Mouse (Mus musculus): ENCODE results near the gene Krt76.

The Krt76 gene

DNA sequence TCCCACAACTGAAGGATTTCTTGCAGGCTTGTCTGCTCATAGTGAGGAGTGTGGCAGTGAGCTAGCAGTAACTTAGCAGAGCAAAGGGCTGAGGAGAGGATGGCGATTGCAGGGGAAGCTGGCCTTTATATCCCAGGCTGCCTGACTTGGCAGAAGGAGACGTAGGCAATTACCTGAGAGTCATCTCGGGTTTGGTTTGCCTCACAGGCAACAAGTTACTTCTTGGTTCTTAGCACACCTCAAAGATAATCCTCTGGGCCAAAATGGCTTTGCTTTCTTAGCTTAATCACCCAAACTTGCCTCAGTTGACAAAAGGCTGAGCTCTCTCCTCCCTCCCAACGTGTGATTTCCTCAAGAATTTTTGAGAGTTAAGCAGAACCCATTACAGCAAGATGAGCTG is at the start of gene Krt76:
Krt76 (minus strand) TSS at position 101 of the 400 bp plus-strand sequence.
- in situ Hi-C loops (cut with MboI, MseI): no loop called here

- in situ Hi-C loops (cut with MboI, MseI): no loop called here
These were observed 49.2 kb upstream of the Krt76 start for GRCm38 (mm10) chr15:101941948-101942347.

GRCm38 (mm10) chr15:101940274-101940829 is 47.6 kb upstream of the Krt76 start, which contains the start of gene Krt79:
Gene Krt79, minus strand, starts transcription at chr15:101940324.
- in situ Hi-C loops (cut with MboI, MseI): no loop called here

DNA sequence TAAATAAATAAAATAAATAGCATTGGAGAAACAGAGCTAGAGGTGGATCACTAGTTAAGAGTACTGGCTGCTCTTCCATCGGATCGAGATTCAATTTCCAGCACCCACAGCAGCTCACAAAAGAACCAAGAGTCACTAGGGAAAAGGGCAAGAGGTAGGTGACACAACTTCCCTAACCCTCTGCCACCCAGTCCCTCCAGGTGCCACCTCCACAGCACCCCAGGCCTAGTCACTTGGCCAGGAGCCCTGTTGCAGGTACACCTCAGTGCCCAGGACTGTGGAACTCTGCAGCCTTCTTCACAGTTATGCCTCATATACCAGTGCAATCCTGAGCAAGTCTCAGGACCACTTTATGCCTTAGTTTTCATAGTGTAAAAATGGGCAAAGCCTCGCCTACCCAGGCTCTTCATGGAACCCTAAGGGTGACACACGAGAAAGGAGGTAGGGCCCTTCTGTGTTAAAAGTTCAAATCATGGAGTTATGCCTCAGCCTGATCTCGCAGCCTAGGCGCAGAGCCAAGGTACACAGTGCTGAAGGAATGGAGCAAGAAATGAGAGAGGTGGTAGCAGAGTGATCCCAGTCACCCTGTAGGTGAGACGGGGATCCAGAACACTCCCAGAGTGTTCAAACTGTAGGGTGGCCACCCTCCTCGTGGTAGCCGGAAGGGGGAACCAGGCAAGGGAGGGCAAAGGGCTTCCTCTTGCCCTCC is 46.0 kb upstream of the Krt76 start:
- in situ Hi-C loops (cut with MboI, MseI): loop anchor here (10.0 kb wide), 2 partner anchors 294 to 1486 kb away; partner anchors contain the start of gene Gm5478 (in 1 of the 2)

- in situ Hi-C loops (cut with MboI, MseI): loop anchor here (10.0 kb wide), 2 partner anchors 288 to 1492 kb away; partner anchors contain the start of gene Gm5478 (in 1 of the 2)
These were observed 40.3 kb upstream of the Krt76 start for GRCm38 (mm10) chr15:101933024-101933423.

DNA sequence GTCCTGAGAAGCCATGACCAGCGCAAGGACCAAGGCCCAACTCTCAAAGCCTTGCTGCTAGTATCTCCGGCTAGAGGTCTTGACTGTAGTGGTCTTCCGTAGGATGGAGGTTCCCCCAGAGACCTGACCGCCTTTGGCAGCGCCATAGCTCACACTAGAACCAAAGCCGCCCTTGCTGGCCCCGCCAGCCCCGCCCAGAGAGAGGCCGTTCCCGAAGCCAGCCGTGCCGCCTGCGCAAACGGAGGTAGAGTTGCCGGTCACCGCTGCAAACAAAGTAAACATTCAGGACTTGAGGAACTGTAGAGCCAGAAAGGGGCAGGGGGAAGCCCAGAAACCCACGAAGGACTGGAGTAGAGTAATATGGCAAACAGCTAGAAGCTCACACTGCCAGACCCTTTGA is 36.9 kb upstream of the Krt76 start:
- in situ Hi-C loops (cut with MboI, MseI): loop anchor here (10.0 kb wide), 2 partner anchors 285 to 1495 kb away; partner anchors contain the start of gene Gm5478 (in 1 of the 2)

DNA sequence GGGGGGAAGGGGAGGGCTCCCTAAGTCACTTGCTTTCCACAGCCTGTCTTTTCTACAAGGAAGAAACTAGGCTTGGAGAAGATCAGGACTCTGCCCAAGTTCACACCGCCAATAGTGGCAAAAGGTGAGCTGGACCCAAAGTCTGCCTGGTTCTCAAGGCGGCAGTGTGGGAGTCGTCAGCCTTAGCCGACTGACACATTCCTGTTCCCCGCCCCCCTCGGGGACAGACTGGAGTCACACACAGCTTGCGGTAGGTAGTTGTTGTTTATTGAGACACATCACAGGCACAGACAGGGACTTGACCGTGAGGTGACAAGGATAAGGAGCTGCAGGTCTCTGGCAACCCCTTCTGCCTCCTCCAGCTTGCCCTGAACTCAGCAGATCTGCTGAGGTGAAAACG is 36.4 kb upstream of the Krt76 start:
- in situ Hi-C loops (cut with MboI, MseI): no loop called here

DNA sequence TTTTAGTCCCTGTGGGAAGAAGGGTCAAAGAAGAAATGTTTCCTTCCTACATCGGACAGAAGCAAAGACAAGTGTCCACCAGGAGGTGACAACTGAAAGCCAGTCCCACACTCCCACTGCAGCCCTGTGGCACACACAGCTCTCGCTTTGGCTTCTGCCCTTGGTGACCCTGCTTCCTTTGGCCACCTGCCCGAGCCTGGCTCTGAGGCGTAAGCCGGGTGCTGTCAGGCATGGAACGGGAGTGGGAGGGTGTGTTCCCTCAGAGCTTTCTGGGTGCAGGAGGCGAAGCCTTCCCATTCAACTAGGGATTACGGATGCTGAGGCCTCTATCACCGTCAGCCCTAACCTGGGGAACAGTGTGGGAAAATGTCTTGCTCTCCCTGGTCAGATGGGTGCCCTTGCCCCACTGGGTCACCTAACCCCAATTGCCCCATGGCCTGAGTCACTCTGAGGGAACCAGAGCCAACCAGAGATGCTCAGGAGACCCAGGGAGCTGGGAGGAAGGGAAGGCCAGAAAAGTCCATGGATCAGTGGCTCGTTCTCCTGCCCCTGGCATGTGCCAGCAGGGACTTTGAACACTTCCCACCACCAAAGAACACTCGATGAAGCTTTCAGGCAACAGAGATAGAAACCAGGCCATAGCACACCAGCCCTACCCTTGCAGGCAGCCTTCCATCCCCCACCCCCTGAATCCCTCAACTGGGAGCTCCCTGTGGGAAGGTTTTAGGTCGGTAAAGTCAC is 34.8 kb upstream of the Krt76 start:
- in situ Hi-C loops (cut with MboI, MseI): no loop called here

DNA sequence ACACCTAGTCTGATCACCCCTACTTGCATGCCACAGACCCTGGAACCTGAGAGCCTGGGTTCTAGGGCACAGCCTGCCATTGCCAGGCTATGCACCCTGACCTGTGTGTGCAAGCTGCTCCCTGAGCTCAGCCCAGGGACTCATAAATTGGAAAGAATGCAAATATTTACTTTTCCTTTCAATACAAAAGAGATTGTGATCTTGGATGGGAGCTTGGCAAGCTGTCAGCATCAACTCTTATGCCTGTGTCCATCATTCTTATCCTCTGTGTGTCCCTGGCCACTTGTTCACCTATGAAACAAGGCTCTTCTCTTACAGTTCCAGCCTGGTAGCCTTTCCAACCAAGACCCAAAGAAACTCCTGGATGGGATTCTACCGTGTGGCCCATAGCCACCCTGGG is 32.3 kb upstream of the Krt76 start:
- in situ Hi-C loops (cut with MboI, MseI): no loop called here

DNA sequence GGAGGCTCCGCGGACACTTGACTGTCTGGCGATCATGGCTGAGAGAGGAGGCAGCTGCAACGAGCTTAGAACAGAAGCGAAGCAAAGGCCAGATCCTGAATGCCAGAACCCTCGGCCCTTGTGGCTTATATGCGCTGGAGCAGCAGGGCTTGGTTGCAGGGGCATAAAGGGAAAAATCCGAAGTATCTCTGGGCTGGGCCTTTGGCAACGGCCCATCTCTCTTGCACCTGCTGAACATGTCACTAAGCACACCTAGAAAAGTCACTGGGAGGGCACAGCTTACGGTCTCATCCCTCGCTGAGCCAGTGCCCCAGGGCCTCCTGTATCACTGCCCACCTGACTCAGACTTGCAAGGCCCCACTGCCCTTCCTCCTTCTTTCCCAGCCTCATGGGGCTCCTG is 31.9 kb upstream of the Krt76 start, which contains the start of gene Krt4:
Krt4 (minus strand) TSS at position 101 of the 400 bp plus-strand sequence.
- in situ Hi-C loops (cut with MboI, MseI): no loop called here

DNA sequence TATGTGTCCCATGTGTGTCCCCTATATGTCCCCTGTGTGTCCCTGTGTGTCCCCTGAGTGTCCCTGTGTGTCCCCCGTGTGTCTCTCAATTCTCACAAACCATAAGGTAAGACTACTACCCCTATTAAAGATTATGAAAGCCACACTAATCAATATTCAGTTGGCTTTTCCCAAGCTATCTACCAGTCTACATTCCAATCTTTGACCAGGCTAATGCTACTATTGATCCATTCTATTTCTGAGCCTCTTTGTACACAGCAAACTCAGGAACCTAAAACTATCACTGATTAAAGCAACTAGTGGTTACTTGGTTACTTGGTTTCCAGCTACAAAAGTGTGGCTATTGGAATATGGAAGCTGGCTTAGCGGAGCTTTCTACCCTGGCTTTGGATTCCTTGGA is 29.6 kb upstream of the Krt76 start:
- in situ Hi-C loops (cut with MboI, MseI): no loop called here

GRCm38 (mm10) chr15:101916072-101916471 is 23.4 kb upstream of the Krt76 start:
- in situ Hi-C loops (cut with MboI, MseI): no loop called here

- in situ Hi-C loops (cut with MboI, MseI): no loop called here
These were observed 12.1 kb upstream of the Krt76 start for GRCm38 (mm10) chr15:101904849-101905248.

GRCm38 (mm10) chr15:101902171-101903149 is 9.7 kb upstream of the Krt76 start:
- in situ Hi-C loops (cut with MboI, MseI): no loop called here

DNA sequence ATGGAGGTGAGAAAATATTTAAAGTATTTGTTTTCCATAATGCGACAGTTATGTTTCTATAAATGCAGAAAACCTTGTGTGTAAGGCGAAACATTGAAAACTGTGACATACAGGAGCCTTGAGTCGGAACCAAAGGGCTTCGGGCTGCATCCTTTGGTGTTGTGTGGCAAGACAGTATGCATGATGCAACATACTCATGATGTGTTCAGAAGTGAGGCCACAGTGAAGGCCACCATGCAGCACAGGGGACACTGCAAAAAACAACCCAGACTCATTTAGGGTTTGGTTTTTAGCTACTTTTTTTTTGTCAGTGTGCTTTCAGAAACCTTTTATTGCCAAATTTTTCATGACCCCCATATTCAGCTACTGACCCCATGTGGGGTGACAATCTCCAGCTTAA is 2.5 kb upstream of the Krt76 start:
- in situ Hi-C loops (cut with MboI, MseI): no loop called here

- in situ Hi-C loops (cut with MboI, MseI): no loop called here
These were observed 12.9 kb downstream of the Krt76 start for GRCm38 (mm10) chr15:101879776-101880175.

GRCm38 (mm10) chr15:101878041-101878440 is 14.7 kb downstream of the Krt76 start:
- in situ Hi-C loops (cut with MboI, MseI): no loop called here

- in situ Hi-C loops (cut with MboI, MseI): no loop called here
These were observed 18.3 kb downstream of the Krt76 start for GRCm38 (mm10) chr15:101874383-101874782.

- in situ Hi-C loops (cut with MboI, MseI): no loop called here
These were observed 19.5 kb downstream of the Krt76 start for GRCm38 (mm10) chr15:101873231-101873630.

- in situ Hi-C loops (cut with MboI, MseI): no loop called here
These were observed 23.3 kb downstream of the Krt76 start, which contains the start of gene Krt77 for GRCm38 (mm10) chr15:101869431-101869830. Gene Krt77, minus strand, starts transcription at chr15:101869705.

GRCm38 (mm10) chr15:101866754-101867153 is 26.0 kb downstream of the Krt76 start:
- in situ Hi-C loops (cut with MboI, MseI): no loop called here

Data from T-helper 17 cell (primary cell).